Mouse (Mus musculus) olfactory bulb, adult 2 months (tissue): Measurements from ENCODE around the gene Cdkn1b.

Experiments
- CTCF ChIP-seq: fragments of 200-500 bp; IDR thresholded peaks from 2 replicates; pipeline ENCODE4 v1.5.1; 2012; ENCODE audit warnings: low read depth, mild to moderate bottlenecking, low read length, moderate library complexity; ENCODE audit not compliant: insufficient read depth
- POLR2A ChIP-seq: fragments of 200-500 bp; IDR thresholded peaks from 2 replicates; pipeline ENCODE4 v1.6.1; 2012; ENCODE audit warnings: mild to moderate bottlenecking, low read depth, low read length, moderate library complexity; ENCODE audit not compliant: insufficient read depth

- TF ChIP-seq POLR2A: no peak
- TF ChIP-seq CTCF: no peak
These were observed 48.1 kb downstream of the Cdkn1b start for GRCm38 (mm10) chr6:134968326-134968725.
